Mouse (Mus musculus) forebrain, embryonic 12.5 days (tissue): Measurements from ENCODE around the gene Rgcc. TPM values are rescaled to one million over a fixed set of nuclear protein-coding genes. Genes with fewer than 3 reads are reported as not detected.

ENCODE experiments used
- ATAC-seq: fragments of 200-750 bp; cut with Nextera tagmentation; 2 replicates; pipeline ENCODE4 v1.8.0; 2017; ENCODE audit warnings: moderate TSS enrichment; ENCODE audit not compliant: low FRiP score
- H3K27ac ChIP-seq: fragments of 300-500 bp; sonication (generic); 2 replicates; pipeline ENCODE4 v1.5.1; 2016; ENCODE audit warnings: mild to moderate bottlenecking
- H3K27me3 ChIP-seq: fragments of 300-500 bp; sonication (generic); 2 replicates; pipeline ENCODE4 v1.6.1; 2016; ENCODE audit warnings: mild to moderate bottlenecking
- H3K36me3 ChIP-seq: fragments of 300-500 bp; sonication (generic); replicated peaks from 2 replicates; pipeline ENCODE4 v1.6.1; 2016; ENCODE audit warnings: mild to moderate bottlenecking
- H3K4me1 ChIP-seq: fragments of 300-500 bp; sonication (generic); 2 replicates; pipeline ENCODE4 v1.6.1; 2016
- H3K4me2 ChIP-seq: fragments of 300-500 bp; sonication (generic); 2 replicates; pipeline ENCODE4 v1.6.1; 2016; ENCODE audit warnings: mild to moderate bottlenecking, moderate library complexity
- H3K4me3 ChIP-seq: fragments of 300-500 bp; sonication (generic); replicated peaks from 2 replicates; pipeline ENCODE4 v1.5.1; 2016; ENCODE audit warnings: mild to moderate bottlenecking
- H3K9ac ChIP-seq: fragments of 300-500 bp; sonication (generic); 2 replicates; pipeline ENCODE4 v1.6.1; 2016; ENCODE audit warnings: mild to moderate bottlenecking
- H3K9me3 ChIP-seq: fragments of 300-500 bp; sonication (generic); 2 replicates; pipeline ENCODE4 v1.6.1; 2016
- WGBS: fragments of 180-500 bp; shearing (Covaris S2); methylation state at CpG from one replicate; pipeline ENCODE4 v1.1.7; 2016; 5-methylcytosine and 5-hydroxymethylcytosine counted together
- polyA plus RNA-seq: library from polyadenylated mRNA; unstranded; fragments of >200 nt; fragmentation: Nextera tagmentation; extraction: Ambion mirVana; gene quantifications from 2 replicates; pipeline ENCODE4 v1.2.1, GENCODE M21; 2016

Rgcc gene
- polyA plus RNA-seq, 1 experiment from 2014 or later = 70.2 TPM

DNA sequence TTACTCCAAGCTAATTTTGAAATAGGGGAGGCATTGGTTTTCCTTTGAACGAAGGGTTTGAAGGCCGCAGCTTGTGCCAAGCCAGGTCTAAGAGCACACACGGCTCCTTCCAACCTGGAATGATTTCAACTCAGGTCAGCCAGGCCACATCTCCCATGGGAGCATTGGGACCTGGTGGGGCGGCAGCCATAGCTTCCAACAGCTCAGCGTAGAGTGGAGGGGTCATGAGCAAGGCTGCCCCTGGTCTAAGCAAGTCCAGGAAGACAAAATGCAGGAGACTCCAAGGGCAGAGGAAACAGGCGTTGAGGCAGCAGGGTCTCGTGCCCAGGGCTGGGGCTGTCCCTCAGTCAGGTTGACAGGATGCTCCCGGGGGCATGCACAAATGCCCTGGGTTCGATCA, 28.5 kb downstream of the Rgcc start:
- Histone ChIP-seq H3K36me3 (no peaks in the 10 kb centered on the region), H3K27ac (no peak overlapping the region), H3K27me3 (no peaks in the 10 kb centered on the region), H3K4me2 (no peak overlapping the region), H3K9me3 (no peaks in the 10 kb centered on the region), H3K4me3 (no peak overlapping the region), H3K4me1 (peaks cover 22% of the 10 kb centered on the region), H3K9ac (no peak overlapping the region)
- ATAC-seq = no peak
- WGBS = 88% methylated on average over 9 of the region's 9 CpGs

DNA sequence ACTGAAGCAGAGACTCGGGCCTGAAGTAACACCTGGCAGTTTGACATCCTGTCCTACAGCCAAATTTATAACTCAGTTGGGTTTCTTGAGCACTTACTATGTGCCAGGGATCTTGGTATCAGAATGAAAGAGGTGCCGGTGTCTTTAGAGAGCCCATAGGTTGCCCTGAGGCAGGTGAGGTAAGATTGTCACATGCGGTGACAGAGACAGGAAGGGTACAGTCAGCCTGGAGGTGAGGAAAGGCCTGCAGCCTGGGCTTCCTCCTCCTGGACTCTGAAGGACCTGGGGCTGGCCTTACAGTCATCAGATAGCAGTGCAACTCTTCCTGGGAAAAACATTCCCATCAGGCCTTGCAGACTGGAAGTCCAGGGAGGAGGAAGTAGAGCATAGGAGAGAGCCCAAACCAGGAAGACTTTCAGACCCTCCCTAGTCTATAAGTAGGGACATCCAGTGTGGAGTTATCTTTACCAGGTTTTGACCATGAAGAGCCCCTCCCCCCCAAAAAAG, 29.2 kb downstream of the Rgcc start:
- Histone ChIP-seq H3K27me3 (no peaks in the 10 kb centered on the region), H3K9ac (no peak overlapping the region), H3K4me3 (no peak overlapping the region), H3K4me1 (peaks cover 15% of the 10 kb centered on the region), H3K36me3 (no peaks in the 10 kb centered on the region), H3K9me3 (no peaks in the 10 kb centered on the region), H3K27ac (no peak overlapping the region), H3K4me2 (no peak overlapping the region)
- 98% methylated on average over 3 of the region's 3 CpGs for WGBS
- no peak for ATAC-seq

DNA sequence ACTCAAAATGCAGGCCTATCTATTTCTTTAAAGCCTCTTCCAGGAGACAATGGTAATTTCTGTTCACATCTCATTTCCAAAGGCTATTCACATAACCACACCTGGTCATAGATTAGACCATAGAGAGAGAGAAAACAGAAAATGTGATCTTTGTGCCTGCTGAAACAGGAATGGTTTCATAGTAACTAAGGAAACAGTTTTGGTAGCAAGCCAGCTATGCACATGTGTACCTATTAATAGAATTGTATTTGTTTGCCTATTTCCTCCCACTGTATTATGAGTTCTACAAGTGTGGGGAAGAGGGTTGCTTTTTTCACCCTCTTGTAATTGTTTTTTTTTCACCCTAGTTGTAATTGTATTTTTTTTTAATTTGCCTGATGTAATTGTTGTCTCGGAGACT, 31.9 kb downstream of the Rgcc start:
- Histone ChIP-seq H3K27me3 (no peaks in the 10 kb centered on the region), H3K4me3 (no peak overlapping the region), H3K9me3 (no peaks in the 10 kb centered on the region), H3K36me3 (no peaks in the 10 kb centered on the region), H3K27ac (no peak overlapping the region), H3K4me2 (no peak overlapping the region), H3K4me1 (peaks cover 7% of the 10 kb centered on the region), H3K9ac (no peak overlapping the region)
- 91% methylated on average over 1 of the region's 1 CpGs for WGBS
- no peak for ATAC-seq

GRCm38 (mm10) chr14:79267878-79268277, 33.6 kb downstream of the Rgcc start:
- ATAC-seq = no peak
- WGBS = 92% methylated on average over 10 of the region's 10 CpGs
- no peak overlapping the region for H3K4me2 ChIP-seq

DNA sequence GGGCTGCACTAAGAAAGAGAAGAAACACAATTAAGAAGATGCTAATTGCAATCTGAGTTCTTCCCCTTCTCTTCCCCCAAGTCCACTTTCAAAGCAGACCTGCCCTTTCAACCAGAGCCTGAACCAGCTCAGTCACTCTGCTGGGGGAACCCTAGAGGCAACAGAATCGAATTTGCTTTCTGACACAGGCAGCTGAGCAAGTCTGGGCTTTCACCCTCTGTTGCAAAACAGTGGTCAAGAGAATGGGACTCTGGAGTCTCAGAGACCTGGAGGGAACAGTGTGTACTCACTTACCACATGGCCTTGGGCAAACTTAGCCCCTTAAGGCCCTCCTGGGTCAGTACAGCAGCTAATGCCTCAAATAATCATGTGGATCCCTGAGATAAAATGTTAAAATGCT, 34.1 kb downstream of the Rgcc start:
- WGBS = 50% methylated on average over 1 of the region's 1 CpGs
- no peaks in the 10 kb centered on the region for H3K27me3 ChIP-seq
- H3K4me1 ChIP-seq = no peaks in the 10 kb centered on the region
- no peaks in the 10 kb centered on the region for H3K36me3 ChIP-seq
- H3K4me2 ChIP-seq = no peak overlapping the region
- H3K9ac ChIP-seq = no peak overlapping the region
- no peak overlapping the region for H3K4me3 ChIP-seq
- H3K9me3 ChIP-seq = no peaks in the 10 kb centered on the region
- no peak overlapping the region for H3K27ac ChIP-seq
- ATAC-seq = no peak

More at GRCm38 (mm10) chr14:79267878-79268277, 33.6 kb downstream of the Rgcc start:
- H3K36me3 ChIP-seq = no peaks in the 10 kb centered on the region
- no peaks in the 10 kb centered on the region for H3K27me3 ChIP-seq
- no peak overlapping the region for H3K27ac ChIP-seq
- no peak overlapping the region for H3K9ac ChIP-seq
- no peaks in the 10 kb centered on the region for H3K9me3 ChIP-seq
- H3K4me1 ChIP-seq = no peaks in the 10 kb centered on the region; the same call in 1 of the 2 replicates
- H3K4me3 ChIP-seq = no peak overlapping the region

GRCm38 (mm10) chr14:79266408-79266807, 35.0 kb downstream of the Rgcc start:
- Histone ChIP-seq H3K36me3 (no peaks in the 10 kb centered on the region), H3K4me3 (no peak overlapping the region), H3K27me3 (no peaks in the 10 kb centered on the region), H3K4me2 (no peak overlapping the region), H3K9me3 (no peaks in the 10 kb centered on the region), H3K4me1 (no peaks in the 10 kb centered on the region), H3K9ac (no peak overlapping the region), H3K27ac (no peak overlapping the region)
- no peak for ATAC-seq

DNA sequence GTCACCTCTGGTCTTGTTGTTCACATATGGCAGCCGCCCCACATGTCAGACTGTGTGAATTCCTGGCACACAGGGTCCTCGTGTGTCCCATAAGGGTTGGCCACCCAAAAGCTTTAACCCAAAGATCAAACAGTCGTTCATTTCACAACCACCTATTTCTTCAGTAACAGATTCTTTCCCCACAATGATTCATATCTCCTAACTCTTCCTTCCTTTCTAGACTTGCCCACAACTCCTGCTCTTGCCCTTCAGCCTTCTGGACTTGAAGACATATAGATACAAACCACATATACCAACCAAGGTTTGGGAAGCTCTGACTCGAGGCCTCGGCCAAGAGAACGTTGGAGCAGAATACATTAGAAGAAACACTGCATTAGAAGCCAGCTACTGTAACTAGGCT, 35.7 kb downstream of the Rgcc start:
- Histone ChIP-seq H3K4me3 (no peak overlapping the region), H3K4me1 (no peaks in the 10 kb centered on the region), H3K27ac (no peak overlapping the region), H3K27me3 (no peaks in the 10 kb centered on the region), H3K9ac (no peak overlapping the region), H3K36me3 (no peaks in the 10 kb centered on the region), H3K9me3 (no peaks in the 10 kb centered on the region), H3K4me2 (no peak overlapping the region)
- whole genome bisulfite sequencing = 92% methylated on average over 6 of the region's 6 CpGs
- no peak for ATAC-seq

GRCm38 (mm10) chr14:79263321-79263720, 38.1 kb downstream of the Rgcc start:
- Histone ChIP-seq H3K27ac (no peak overlapping the region), H3K9ac (no peak overlapping the region), H3K4me3 (no peak overlapping the region), H3K36me3 (no peaks in the 10 kb centered on the region), H3K4me1 (no peaks in the 10 kb centered on the region), H3K9me3 (no peaks in the 10 kb centered on the region), H3K4me2 (no peak overlapping the region), H3K27me3 (no peaks in the 10 kb centered on the region)
- WGBS = 87% methylated on average over 3 of the region's 3 CpGs
- no peak for ATAC-seq

- H3K9me3 ChIP-seq = no peaks in the 10 kb centered on the region
Observed at GRCm38 (mm10) chr14:79262677-79263076, 38.8 kb downstream of the Rgcc start.

GRCm38 (mm10) chr14:79259062-79259779, 42.2 kb downstream of the Rgcc start:
- no peak for ATAC-seq
- Histone ChIP-seq H3K4me3 (no peak overlapping the region), H3K4me2 (no peak overlapping the region), H3K27ac (no peak overlapping the region), H3K9ac (no peak overlapping the region), H3K4me1 (no peaks in the 10 kb centered on the region), H3K9me3 (no peaks in the 10 kb centered on the region), H3K27me3 (no peaks in the 10 kb centered on the region), H3K36me3 (no peaks in the 10 kb centered on the region)
- 92% methylated on average over 10 of the region's 10 CpGs for WGBS

More at GRCm38 (mm10) chr14:79262677-79263076, 38.8 kb downstream of the Rgcc start:
- no peak for ATAC-seq
- Histone ChIP-seq H3K27ac (no peak overlapping the region), H3K4me1 (no peaks in the 10 kb centered on the region), H3K4me2 (no peak overlapping the region), H3K36me3 (no peaks in the 10 kb centered on the region), H3K9ac (no peak overlapping the region), H3K27me3 (no peaks in the 10 kb centered on the region), H3K4me3 (no peak overlapping the region)
- 89% methylated on average over 4 of the region's 4 CpGs for WGBS

DNA sequence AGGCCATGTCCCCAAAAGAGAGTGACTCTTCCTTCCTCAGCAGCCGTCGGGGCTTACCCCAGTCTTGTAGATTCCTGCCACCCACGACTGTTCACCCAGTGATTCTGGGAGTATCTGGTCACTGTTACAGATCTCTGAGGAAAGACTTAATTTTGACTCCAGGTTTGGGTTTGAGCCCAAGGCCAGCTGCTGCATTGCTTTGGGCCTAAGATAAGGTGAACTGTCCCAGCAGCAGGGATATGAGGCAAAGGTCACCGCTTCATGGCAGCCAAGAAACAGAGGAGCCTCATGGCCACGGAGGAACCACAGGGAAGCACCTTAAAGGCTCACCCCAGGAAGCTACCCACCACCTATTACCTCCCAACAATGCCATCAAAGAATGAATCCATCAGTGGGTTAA, 44.8 kb downstream of the Rgcc start:
- Histone ChIP-seq H3K4me1 (no peaks in the 10 kb centered on the region), H3K9me3 (no peaks in the 10 kb centered on the region), H3K27ac (no peak overlapping the region), H3K9ac (no peak overlapping the region), H3K4me3 (no peak overlapping the region), H3K4me2 (no peak overlapping the region), H3K36me3 (no peaks in the 10 kb centered on the region), H3K27me3 (no peaks in the 10 kb centered on the region)
- no peak for ATAC-seq
- WGBS = 91% methylated on average over 5 of the region's 5 CpGs

- H3K4me2 ChIP-seq = no peak overlapping the region
- WGBS = 79% methylated on average over 2 of the region's 2 CpGs
- H3K27ac ChIP-seq = no peak overlapping the region
- no peak for ATAC-seq
- no peaks in the 10 kb centered on the region for H3K4me1 ChIP-seq
- no peaks in the 10 kb centered on the region for H3K36me3 ChIP-seq
- H3K27me3 ChIP-seq = no peaks in the 10 kb centered on the region
- no peak overlapping the region for H3K9ac ChIP-seq
- no peaks in the 10 kb centered on the region for H3K9me3 ChIP-seq
- H3K4me3 ChIP-seq = no peak overlapping the region
Observed at GRCm38 (mm10) chr14:79255786-79256185, 45.7 kb downstream of the Rgcc start.

- Histone ChIP-seq H3K4me1 (no peaks in the 10 kb centered on the region), H3K9ac (no peak overlapping the region), H3K27ac (no peak overlapping the region), H3K27me3 (no peaks in the 10 kb centered on the region), H3K36me3 (no peaks in the 10 kb centered on the region), H3K4me3 (no peak overlapping the region), H3K9me3 (no peaks in the 10 kb centered on the region), H3K4me2 (no peak overlapping the region)
- no peak for ATAC-seq
- 78% methylated on average over 5 of the region's 5 CpGs for WGBS
Observed at GRCm38 (mm10) chr14:79251727-79252285, 49.6 kb downstream of the Rgcc start.
